Mouse (Mus musculus) right cerebral cortex, postnatal 4 days (tissue): ENCODE measurements around the gene Abcg1.
A peak's percentile ranks its signal among the peaks of the same experiment; 100 is the strongest.

ENCODE experiments used
- DNase-seq: peaks from one replicate; pipeline ENCODE4 v3.0.0-alpha.2; 2022

Gene Abcg1

DNA sequence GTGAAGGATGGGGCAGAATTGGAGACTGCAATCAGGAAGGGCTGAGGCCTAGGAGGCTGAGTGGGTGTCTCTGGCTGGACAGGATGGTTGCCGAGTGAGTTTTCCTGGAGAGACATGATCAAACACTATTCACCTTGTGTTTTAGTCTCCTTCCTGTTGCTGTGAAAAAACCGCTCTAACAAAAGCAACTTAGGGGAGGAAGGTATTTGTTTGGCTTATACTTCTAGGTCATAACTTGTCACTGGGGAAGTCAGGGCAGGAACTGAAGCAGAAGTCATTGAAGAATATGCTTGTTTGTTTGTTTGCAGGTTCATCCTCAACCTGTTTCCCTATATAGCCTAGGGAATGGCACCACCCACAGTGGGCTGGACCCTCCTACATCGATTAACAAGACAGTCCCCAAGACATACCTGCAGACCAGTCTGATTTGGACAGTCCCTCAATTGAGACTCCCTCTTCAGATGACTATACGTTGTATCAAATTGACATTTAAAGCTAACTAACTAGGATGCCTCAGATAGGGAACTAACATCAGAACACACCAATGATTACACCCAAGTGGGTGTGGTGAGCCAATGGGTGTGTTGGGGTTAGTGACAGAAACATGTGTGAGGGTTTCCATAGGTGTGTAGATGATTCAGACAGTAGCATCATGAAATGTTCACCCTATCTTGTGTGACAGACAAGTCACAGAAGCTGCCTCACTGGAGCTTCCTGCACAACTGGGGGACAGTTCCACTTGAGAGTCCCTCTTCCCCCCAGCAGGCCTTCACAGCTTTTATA lies 25.0 kb downstream of the Abcg1 start:
- no peak for DNase-seq

DNA sequence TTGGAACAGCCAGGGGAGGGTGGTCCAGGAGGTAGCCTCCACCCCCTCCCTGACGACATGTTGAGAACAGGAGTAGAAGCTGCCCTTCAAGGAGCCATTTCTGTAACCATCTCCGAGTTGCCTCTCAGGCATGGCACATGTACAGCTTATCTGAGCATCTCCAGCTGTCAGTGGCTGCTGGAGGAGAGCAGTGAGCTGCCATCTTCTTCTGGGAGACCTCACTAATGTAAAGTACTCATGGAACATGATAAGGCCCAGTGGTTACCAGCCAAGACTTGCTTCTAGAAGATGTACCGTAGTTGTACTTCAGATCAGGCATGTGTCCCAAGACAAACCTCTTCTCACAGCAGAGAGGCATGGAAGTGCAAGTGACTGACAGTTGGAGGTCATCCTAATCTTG lies 28.0 kb downstream of the Abcg1 start:
- no peak for DNase-seq

DNA sequence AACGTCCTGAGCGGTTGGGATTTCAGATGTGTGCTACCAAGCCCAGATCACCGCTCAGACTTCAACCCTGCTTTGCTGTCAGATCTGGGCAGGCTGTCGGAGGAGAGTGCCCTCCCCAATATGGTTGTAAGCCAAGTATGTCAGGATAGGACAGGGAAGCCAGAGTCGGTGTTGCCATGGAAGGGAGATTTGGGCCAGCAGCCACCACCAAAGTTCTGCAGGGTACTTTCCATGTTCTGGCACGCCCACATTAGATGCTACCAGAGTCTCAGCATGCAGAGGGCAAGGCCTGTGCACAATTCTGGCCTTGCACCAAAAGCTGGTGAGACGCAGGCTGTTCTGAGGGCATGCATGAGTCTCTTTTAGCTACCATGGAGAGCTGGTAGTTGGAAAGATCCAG lies 28.7 kb downstream of the Abcg1 start:
- no peak for DNase-seq

DNA sequence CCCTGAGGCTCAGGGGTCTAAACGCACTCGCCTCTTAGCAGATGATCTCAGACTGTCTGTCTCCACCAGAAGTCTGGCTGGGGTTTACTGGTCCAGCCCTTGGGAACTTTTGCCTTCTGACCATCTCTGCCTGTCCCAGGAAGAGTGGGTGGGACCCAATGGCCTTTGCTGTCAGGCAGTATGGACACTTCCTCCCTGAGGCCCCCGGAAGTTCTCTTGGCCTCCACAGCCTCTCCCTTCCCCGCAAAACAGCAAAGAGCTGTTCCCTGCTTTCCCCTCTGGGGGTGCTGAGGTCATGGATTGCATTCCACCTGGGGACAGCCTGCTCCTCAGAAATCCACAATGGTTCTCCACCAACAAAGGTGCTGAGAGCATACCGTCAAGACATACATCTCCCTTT lies 31.2 kb downstream of the Abcg1 start:
- DNase-seq = no peak

DNA sequence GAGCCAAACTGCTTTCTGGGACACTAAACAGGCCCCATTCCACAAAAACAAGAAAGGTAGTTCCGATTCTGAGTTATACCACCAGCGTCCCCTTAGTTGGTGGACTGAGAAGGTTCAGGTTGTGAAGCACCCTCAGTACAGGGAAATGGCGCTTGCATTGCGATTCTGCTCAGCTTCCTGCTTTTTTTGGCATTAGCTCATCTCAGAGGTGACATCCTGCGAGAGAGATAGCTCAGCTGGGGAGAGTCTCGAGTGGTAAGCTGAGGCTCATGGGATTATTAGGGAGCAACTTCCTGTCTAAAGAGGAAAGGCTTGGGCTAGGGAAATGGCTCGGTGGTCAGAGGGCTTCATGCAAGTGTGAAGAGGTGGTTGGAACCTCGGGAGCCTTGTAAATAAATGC lies 32.4 kb downstream of the Abcg1 start:
- no peak for DNase-seq

DNA sequence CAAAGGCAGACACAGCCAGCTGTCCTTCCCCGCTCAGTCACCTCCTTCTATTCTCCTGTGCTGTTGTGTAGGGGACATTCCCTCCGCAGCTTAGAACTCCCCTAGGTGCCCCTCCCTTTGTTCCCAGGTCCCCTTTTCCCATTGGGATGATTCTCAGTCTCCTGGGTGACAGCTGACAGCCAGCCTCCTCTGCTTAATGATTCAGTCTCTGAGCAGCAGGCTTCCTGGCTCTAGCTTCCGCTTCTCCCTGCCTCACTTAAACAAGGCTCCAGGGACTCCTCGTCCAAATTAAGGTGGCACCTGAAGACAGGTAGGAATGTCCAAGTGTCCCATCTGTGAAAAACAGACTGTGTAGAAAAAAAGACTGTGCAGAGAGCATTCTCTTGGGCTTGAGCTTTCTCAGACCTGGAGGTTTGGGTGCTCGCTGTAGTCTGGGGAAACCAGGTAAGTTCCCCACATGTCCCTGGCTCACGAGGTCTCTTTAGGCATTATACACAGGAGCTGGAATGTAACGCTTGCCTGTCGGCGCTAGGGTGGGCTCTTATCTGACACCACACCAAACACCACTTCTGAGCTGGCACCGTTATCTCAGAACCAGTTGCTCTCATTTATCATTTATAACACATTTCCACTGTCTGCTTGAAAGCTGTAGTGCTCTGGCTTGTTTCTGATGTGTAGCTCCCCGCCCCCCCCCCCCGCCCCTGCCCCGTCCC lies 33.7 kb downstream of the Abcg1 start:
- no peak for DNase-seq

DNA sequence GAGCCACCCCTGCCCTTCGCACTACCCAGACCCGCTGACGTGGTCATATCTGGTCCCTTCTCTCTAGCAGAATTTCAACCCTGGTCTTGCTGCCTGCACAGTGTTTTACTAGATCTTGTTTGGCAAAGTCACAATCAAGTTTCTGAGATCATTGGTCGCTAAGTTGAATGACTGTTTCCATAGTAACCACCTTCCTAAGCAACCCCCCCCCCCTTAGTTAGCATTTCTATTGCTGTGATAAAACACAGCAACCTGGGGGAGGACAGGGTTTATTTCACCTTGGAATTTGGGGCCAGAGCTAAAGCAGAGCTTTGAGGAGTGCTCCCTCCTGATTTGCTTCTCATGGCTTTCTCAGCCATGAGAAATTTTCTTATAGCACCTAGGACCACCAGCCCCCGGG lies 37.3 kb downstream of the Abcg1 start:
- DNase-seq = no peak

DNA sequence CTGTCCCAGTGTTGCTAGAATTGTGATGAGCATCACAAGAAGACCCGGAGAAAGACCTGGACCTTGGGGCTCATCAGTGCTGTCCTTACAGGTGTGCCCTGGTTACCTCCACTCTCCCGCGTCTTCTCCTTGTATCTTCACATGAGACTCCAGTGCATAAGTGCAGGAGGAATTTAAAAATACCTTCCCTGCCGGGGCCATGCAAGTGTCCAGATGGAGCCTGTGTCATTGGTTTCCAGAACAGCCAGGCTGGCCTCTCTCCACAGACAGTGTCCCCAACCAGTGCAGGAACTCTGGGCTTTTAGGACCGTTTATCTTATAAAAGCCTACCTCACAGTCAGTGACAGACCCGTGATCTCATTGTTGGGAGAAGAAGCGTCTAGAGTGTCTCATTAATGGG lies 38.1 kb downstream of the Abcg1 start:
- no peak for DNase-seq

DNA sequence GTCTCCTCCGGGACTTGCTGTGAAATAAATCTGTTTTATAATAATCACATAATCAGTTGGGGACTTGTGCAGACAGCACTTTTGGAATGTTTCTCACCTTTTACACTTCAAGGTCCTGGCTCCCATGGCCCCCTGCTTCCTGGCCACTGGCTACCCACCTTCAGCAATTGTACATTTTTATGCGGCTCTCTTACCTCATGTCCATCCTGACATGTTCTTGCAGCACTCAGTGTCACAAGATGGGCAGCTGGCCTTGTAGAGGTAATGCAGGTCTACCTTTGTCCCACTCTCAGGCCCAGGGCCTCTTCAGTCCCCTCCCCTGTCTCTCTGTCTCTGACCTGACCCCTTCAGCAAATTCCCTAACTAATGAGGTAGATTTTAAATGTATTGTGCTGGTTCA lies 39.4 kb downstream of the Abcg1 start:
- DNase-seq = no peak

DNA sequence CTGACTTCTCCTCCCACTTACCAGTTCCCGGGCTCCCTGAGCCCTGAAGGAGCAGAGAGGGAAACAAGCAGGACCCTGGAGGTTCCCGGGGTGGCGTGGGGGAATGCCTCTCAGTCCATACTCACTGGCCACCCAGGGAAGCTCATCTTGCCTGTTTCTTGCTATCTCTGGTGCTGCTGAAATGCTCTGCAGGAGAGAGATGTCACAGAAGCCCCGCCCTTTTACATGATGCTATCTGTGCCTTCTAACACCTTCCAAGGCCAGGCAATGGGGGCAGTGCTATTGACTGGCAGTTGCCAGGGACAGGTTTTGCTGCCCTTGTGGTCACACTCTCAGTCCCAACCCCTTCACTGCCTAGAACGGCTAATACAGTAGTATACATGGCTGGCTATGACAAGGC lies 41.3 kb downstream of the Abcg1 start:
- no peak for DNase-seq

DNA sequence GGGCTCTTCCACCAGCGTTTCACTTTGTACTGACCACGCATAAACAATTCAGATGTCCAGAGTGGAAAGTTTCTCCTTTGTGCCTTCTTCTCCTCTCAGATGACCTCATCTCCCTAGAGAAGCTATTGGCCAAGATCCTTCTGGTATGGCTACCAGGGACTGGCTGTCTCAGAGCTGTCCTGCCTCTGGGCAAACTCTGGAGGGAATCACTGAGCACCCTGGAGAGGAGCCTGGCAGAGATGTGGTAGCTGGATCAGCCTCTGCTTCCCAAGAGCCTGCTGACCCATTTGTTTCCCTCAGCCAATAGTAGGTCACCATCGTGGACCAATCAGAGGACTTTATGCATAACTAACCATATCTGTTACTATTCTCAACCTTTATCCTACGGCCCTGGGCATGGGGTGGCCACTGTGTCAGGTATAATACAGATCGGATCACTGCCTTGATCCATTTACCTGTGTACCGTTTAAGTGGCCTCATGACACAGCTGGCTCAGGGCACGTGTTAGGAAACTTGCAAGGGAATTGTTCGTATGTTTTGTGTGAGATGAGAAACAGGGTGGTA lies 45.6 kb downstream of the Abcg1 start:
- no peak for DNase-seq

DNA sequence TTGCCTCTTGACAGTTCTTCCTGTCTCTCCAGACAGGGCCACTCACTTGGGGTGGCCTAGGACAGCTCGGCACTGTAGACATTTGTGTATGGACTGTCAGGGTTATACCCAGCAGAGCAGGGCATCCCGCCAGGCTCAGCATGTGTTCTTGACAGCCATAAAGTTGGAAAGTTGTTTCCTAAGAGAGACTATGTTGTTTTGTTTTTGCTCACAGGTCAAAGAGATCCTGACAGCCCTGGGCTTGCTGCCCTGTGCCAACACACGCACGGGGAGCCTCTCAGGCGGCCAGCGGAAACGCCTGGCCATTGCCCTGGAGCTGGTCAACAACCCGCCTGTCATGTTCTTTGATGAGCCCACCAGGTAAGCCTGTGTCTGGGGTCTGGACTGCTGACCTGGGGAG lies 46.3 kb downstream of the Abcg1 start:
- DNase-seq = no peak

DNA sequence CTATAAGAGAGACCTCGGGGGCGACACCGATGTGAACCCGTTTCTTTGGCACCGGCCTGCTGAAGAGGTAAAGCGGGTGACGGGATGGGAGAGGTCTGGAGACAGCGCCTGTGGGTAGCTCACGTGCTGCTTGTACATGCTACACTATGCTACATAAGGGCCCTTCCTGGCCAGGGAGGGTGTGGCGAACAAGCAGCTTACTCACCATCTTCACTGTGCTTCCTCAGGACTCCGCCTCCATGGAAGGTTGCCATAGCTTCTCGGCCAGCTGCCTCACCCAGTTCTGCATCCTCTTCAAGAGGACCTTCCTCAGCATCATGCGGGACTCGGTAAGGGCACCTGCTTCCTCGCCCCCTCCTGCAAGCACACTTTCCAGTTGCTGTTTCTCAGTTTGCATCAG lies 50.9 kb downstream of the Abcg1 start:
- no peak for DNase-seq

DNA sequence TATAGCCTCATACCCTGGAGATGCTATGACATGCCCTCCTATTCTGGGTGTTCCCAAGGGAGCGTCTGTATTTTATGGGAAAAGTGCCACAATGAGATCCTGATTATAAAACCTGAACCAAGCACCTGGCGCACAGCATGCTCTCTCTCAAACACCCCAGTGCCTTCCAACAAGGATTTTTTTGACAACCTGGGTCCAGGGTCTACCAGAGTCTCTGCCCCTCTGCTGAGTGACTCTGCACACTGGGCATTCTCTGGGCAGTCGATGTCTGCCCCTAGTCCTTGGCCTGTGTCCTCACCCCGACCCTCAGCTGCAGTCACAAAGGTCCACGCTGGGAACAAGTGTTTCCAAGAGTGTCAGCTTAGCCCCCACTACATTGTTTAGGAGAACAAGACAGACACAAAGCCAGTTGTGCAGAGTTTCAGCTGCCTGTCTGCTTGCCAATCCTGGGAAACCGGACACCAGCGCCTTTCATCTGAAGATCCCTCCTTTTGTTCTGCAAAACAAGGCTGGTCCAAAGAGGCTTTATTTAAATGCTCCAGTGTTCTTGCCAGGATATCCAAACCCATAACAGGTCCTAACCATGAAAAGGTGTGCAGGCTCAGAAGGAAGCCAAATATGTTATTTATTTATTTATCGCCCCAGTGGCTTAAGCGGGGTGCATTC lies 55.8 kb downstream of the Abcg1 start:
- DNase-seq = no peak

DNA sequence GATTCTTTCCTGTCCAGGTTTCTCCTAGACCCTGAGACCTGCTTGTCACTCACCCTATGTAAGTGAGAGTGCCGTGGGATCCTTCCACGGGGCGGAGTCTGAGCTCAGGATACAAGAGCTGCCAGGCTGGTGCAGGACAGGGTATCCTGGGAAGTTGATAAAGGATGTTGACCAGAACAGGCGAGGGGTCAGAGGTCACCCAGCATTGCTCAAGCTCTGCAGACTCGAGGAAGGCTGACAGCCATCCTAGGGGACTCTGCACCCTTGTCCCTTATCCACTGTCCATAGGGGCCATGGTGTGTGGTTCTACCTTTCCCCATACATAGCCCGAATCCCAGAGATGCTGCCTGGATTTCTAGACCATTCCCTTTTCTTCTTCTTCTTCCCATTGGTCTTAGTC lies 58.6 kb downstream of the Abcg1 start:
- no peak for DNase-seq

DNA sequence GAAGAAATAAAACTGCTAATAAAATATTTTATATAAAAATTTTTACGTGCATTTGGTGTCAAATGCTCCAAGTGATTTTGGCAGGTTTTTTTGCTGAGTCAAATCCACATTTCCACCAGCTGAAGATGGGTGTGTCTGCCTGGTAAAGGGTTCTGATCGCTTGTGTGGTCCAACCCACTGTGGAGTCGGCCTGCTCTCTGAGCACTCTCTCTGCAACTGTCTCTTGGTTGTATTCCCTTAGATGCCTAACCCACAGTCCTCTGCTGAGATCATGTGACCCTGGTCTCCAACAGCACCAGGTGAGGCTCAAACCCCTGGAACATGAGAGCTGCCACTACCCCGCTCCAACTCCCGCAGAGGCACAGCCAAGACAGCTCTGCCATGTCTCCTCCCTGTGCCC lies 60.5 kb downstream of the Abcg1 start:
- DNase-seq = no peak

DNA sequence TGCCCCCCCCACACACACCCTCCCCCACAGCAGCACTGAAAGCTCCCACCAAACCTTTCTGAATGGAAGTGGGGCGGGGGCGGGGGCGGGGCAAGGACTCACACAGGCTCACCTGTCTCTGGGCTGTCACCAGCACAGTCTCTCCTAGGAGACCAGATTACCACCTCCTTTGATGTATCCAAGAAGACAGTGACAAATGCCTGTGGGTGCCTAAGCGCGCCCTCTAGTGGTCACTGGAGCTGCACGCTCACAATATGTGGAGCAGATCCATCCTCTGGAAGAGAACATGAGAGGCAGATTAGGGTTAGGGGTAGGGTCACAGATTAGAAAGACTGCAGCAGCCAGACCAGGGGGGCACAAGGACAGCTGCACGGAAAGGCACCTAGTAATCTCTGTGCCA lies 62.0 kb downstream of the Abcg1 start:
- DNase-seq = peak; percentile 87

DNA sequence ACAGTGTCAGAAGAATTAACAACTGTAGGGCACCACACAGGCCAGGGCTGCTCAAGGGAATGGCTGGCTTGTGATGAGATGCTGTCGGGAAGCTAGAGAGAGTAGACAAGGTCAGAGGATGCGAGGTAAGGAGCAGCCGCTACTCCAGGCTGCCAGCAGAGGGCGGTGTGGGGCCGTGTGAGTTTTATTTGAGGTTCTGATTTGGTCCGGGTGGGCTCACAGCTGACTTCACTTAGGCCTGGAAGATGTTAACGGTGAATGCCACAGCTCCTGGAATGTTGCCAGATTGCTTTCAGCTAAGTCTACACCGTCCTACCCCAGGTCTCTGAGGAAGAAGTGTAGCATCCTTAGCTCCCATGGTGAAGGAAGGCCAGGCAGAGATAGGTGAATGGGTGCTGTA lies 64.5 kb downstream of the Abcg1 start:
- DNase-seq = peak; percentile 80

DNA sequence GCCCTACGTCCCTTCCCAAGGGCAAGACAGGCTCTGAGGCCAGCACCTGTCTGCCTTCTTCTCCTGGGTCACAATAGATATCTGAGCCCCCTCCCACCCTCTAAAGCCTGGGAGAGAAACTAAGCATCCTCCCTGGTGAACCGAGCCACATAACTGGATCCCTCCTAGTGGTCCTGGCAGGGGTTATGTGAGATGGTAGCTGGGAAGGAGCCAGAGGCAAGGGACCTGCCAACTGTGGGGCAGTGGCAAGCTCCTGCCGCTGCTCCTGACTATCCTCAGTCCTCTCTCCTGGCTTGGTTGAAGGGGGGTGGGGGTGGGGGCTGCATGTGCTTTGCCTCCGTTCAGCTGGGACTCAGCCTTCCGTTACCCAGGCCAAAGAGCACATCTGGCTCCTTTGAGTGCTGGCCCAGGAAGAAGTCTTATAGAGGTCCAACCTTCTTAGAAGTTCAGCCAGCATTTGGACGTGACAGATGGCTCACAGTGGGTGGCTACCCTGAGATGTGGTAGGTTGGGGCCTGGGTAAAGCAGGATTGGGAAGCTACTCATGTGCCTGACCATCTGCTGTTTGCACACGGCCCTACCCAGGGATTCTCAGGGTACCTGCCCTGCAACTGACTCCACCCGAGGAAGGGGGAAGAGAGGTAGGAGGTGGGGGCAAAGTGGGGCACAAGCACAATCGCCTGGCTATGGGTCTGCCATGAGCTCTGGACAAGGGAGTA lies 68.2 kb downstream of the Abcg1 start:
- no peak for DNase-seq

DNA sequence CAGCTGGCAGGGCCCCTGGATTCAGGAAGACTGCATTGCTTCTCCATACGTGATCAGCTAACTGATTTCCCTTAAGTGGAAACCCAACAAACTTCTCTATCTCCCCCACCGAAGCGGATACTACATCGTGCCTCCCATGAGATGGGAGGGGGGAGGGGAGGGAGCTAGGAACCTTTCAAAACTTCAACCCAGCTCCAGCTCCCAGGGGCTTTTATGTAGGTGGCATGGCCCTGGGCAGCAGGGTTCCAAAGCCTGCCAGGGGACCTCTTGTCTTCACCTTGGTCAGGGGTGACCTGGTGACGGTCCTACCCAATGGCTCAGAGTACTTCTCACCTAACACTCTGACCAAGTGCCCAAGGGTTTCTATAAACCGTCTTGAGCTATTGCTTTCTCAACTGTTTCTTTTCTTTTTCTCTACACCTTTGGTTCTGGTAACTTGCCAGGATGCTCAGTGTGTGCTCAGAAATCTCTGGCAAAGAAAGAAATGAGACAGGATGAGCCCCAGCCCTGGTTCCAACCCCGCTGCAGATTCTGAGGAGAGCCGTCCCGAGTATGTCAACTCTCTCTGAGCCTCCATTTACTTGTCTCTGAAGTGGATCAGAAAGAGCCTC lies 71.3 kb downstream of the Abcg1 start:
- no peak for DNase-seq

DNA sequence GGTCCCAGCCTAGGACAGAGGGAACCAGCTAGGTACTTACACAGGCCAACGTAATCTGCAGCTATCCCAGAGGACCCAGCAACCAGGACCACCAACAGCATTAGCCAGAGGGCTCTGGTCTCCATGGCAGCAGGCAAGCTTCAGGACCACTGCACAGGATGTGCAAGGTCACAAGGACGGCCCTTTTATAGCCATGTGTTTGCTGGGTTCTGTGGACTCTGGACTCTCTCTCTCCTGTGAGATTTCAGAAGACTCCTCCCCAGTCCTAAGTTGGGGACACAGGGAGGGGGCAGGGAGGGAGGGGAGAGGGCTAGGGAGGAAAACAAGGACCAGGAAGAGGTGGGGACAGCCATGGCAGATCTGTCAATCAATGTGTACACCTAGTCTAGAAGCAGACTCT lies 72.0 kb downstream of the Abcg1 start, which contains the start of gene Tff3:
Tff3 (minus strand) TSS at position 195 of the 400 bp plus-strand sequence.
- no peak for DNase-seq

DNA sequence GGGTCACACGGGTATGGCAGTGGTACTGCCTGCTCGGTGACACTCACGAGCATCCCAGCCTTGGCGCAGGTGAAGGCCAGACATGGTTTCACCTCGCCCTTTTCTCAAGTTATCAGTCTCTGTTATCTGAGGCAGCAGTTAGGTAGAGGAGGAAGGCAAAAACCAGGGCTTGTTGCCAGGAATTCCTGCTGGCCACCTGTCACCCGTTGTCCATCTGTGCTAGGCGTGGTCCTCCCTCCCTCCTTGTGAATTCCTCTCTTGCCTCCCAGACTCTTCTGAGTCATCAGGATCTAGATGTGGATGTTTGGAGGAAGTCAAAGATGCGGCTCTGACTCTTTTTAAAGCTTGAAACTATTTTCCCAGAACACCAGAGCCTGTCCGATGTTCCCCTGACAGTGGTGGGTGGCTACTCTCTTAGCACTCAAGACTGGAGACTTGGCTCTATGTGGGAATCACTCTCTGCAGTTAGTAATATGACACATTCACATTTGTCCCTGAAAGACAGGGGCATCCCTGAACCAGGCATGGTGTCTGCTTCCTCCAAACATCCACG lies 73.9 kb downstream of the Abcg1 start:
- DNase-seq = no peak
